Mouse (Mus musculus): ENCODE data around the gene Notch3. TPM values are rescaled to one million over a fixed set of nuclear protein-coding genes. Genes with fewer than 3 reads are reported as not detected.
A peak's percentile ranks its signal among the peaks of the same experiment; 100 is the strongest.

The Notch3 gene
- polyA plus RNA-seq, 1 experiment from 2014 or later, result 17.7 TPM

GRCm38 (mm10) chr17:32179621-32180491, 13.2 kb upstream of the Notch3 start:
- H3K4me2 ChIP-seq (ENCODE audit: low read depth, low read length), result no peak overlapping the region
- DNase-seq (ENCODE audit: low spot score), result no peak

DNA sequence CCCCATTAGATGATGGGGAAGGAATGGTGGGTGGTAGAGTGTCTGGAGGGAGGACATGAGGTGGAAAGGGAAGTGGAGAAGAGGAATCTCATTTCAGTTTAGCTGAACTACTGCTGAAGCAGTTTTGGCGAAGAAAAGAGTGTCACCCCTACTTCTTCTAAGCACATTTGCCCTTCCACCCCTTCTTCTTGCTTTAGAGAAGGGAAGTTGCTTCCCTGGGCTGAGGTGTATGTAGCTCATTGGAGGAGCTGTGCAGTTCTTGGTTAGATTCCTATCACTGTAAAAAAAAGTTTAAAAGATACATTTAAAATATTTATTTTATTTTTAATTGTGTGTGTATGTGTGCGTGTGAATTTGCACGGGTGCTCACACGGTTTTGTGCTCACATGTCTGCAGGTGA, 10.3 kb upstream of the Notch3 start:
- ATAC-seq (replicated peaks; ENCODE audit: insufficient number of reproducible peaks, low FRiP score, low TSS enrichment, low read depth), result no peak
- no peak overlapping the region for H3K27ac ChIP-seq (replicated peaks; ENCODE audit: low read depth, low read length)
- H3K4me1 ChIP-seq (ENCODE audit: control insufficient read depth, insufficient read depth, low read length), result no peaks in the 10 kb centered on the region
- no peaks in the 10 kb centered on the region for H3K27me3 ChIP-seq (ENCODE audit: control insufficient read depth, insufficient read depth, low read length)
- no peak overlapping the region for H3K4me2 ChIP-seq (ENCODE audit: low read depth, low read length)
- H3K36me3 ChIP-seq (replicated peaks; ENCODE audit: control insufficient read depth, insufficient read depth, low read depth, low read length), result no peaks in the 10 kb centered on the region
- no peaks in the 10 kb centered on the region for H3K9me3 ChIP-seq (replicated peaks; ENCODE audit: control insufficient read depth, low read length)
- no peak for DNase-seq (ENCODE audit: low spot score)
- 87% methylated on average over 4 of the region's 4 CpGs for WGBS
- H3K9ac ChIP-seq (replicated peaks; ENCODE audit: low read length), result no peak overlapping the region
- H3K4me3 ChIP-seq (ENCODE audit: low read depth, low read length), result no peak overlapping the region

More at GRCm38 (mm10) chr17:32179621-32180491, 13.2 kb upstream of the Notch3 start:
- WGBS, result 58% methylated on average over 11 of the region's 11 CpGs
- Histone ChIP-seq H3K36me3 (replicated peaks; ENCODE audit: control insufficient read depth, insufficient read depth, low read depth, low read length) (no peaks in the 10 kb centered on the region), H3K27me3 (ENCODE audit: control insufficient read depth, insufficient read depth, low read length) (no peaks in the 10 kb centered on the region), H3K4me3 (ENCODE audit: low read depth, low read length) (no peak overlapping the region), H3K4me1 (ENCODE audit: control insufficient read depth, insufficient read depth, low read length) (no peaks in the 10 kb centered on the region), H3K27ac (replicated peaks; ENCODE audit: low read depth, low read length) (no peak overlapping the region), H3K9ac (replicated peaks; ENCODE audit: low read length) (no peak overlapping the region), H3K9me3 (replicated peaks; ENCODE audit: control insufficient read depth, low read length) (no peaks in the 10 kb centered on the region)
- peak; percentile 75; the same call in 1 of the 2 replicates for ATAC-seq (replicated peaks; ENCODE audit: insufficient number of reproducible peaks, low FRiP score, low TSS enrichment, low read depth)

GRCm38 (mm10) chr17:32173166-32173565, 6.5 kb upstream of the Notch3 start:
- ATAC-seq (replicated peaks; ENCODE audit: insufficient number of reproducible peaks, low FRiP score, low TSS enrichment, low read depth) (no peak), DNase-seq (ENCODE audit: low spot score) (no peak)
- H3K27me3 ChIP-seq (ENCODE audit: control insufficient read depth, insufficient read depth, low read length), result no peaks in the 10 kb centered on the region
- no peaks in the 10 kb centered on the region for H3K4me1 ChIP-seq (ENCODE audit: control insufficient read depth, insufficient read depth, low read length)
- no peaks in the 10 kb centered on the region for H3K9me3 ChIP-seq (replicated peaks; ENCODE audit: control insufficient read depth, low read length)
- no peak overlapping the region for H3K4me3 ChIP-seq (ENCODE audit: low read depth, low read length)
- WGBS, result 64% methylated on average over 7 of the region's 7 CpGs
- no peak overlapping the region for H3K27ac ChIP-seq (replicated peaks; ENCODE audit: low read depth, low read length)
- H3K4me2 ChIP-seq (ENCODE audit: low read depth, low read length), result no peak overlapping the region
- no peaks in the 10 kb centered on the region for H3K36me3 ChIP-seq (replicated peaks; ENCODE audit: control insufficient read depth, insufficient read depth, low read depth, low read length)
- H3K9ac ChIP-seq (replicated peaks; ENCODE audit: low read length), result no peak overlapping the region

GRCm38 (mm10) chr17:32172485-32172884, 5.8 kb upstream of the Notch3 start:
- Histone ChIP-seq H3K9me3 (replicated peaks; ENCODE audit: control insufficient read depth, low read length) (no peaks in the 10 kb centered on the region), H3K36me3 (replicated peaks; ENCODE audit: control insufficient read depth, insufficient read depth, low read depth, low read length) (no peaks in the 10 kb centered on the region), H3K4me2 (ENCODE audit: low read depth, low read length) (no peak overlapping the region), H3K4me3 (ENCODE audit: low read depth, low read length) (no peak overlapping the region), H3K27ac (replicated peaks; ENCODE audit: low read depth, low read length) (no peak overlapping the region), H3K9ac (replicated peaks; ENCODE audit: low read length) (no peak overlapping the region), H3K4me1 (ENCODE audit: control insufficient read depth, insufficient read depth, low read length) (no peaks in the 10 kb centered on the region), H3K27me3 (ENCODE audit: control insufficient read depth, insufficient read depth, low read length) (no peaks in the 10 kb centered on the region)
- DNase-seq (ENCODE audit: low spot score), result no peak
- 87% methylated on average over 2 of the region's 2 CpGs for WGBS
- no peak for ATAC-seq (replicated peaks; ENCODE audit: insufficient number of reproducible peaks, low FRiP score, low TSS enrichment, low read depth)

- WGBS, result 86% methylated on average over 4 of the region's 4 CpGs
- Histone ChIP-seq H3K9ac (replicated peaks; ENCODE audit: low read length) (no peak overlapping the region), H3K4me3 (ENCODE audit: low read depth, low read length) (no peak overlapping the region), H3K9me3 (replicated peaks; ENCODE audit: control insufficient read depth, low read length) (no peaks in the 10 kb centered on the region), H3K4me1 (ENCODE audit: control insufficient read depth, insufficient read depth, low read length) (no peaks in the 10 kb centered on the region), H3K36me3 (replicated peaks; ENCODE audit: control insufficient read depth, insufficient read depth, low read depth, low read length) (no peaks in the 10 kb centered on the region), H3K4me2 (ENCODE audit: low read depth, low read length) (no peak overlapping the region), H3K27me3 (ENCODE audit: control insufficient read depth, insufficient read depth, low read length) (no peaks in the 10 kb centered on the region), H3K27ac (replicated peaks; ENCODE audit: low read depth, low read length) (no peak overlapping the region)
- no peak for ATAC-seq (replicated peaks; ENCODE audit: insufficient number of reproducible peaks, low FRiP score, low TSS enrichment, low read depth)
- DNase-seq (ENCODE audit: low spot score), result no peak
These were observed 3.0 kb upstream of the Notch3 start for GRCm38 (mm10) chr17:32169518-32170225.

- peak overlapping the region; percentile 82 for H3K4me3 ChIP-seq (ENCODE audit: low read depth, low read length)
- H3K9ac ChIP-seq (replicated peaks; ENCODE audit: low read length), result peak overlapping the region; percentile 91
- no peaks in the 10 kb centered on the region for H3K9me3 ChIP-seq (replicated peaks; ENCODE audit: control insufficient read depth, low read length)
- DNase-seq (ENCODE audit: low spot score) (peak; percentile 94), ATAC-seq (replicated peaks; ENCODE audit: insufficient number of reproducible peaks, low FRiP score, low TSS enrichment, low read depth) (peak; percentile 70)
- H3K4me1 ChIP-seq (ENCODE audit: control insufficient read depth, insufficient read depth, low read length), result peaks cover 6% of the 10 kb centered on the region; the same call in 1 of the 2 replicates
- no peaks in the 10 kb centered on the region for H3K36me3 ChIP-seq (replicated peaks; ENCODE audit: control insufficient read depth, insufficient read depth, low read depth, low read length)
- 0% methylated on average over 35 of the region's 43 CpGs for WGBS
- H3K4me2 ChIP-seq (ENCODE audit: low read depth, low read length), result peak overlapping the region; percentile 78
- H3K27me3 ChIP-seq (ENCODE audit: control insufficient read depth, insufficient read depth, low read length), result no peaks in the 10 kb centered on the region
- H3K27ac ChIP-seq (replicated peaks; ENCODE audit: low read depth, low read length), result peak overlapping the region; percentile 94
These were observed 653 bp downstream of the Notch3 start for GRCm38 (mm10) chr17:32165803-32166595.

DNA sequence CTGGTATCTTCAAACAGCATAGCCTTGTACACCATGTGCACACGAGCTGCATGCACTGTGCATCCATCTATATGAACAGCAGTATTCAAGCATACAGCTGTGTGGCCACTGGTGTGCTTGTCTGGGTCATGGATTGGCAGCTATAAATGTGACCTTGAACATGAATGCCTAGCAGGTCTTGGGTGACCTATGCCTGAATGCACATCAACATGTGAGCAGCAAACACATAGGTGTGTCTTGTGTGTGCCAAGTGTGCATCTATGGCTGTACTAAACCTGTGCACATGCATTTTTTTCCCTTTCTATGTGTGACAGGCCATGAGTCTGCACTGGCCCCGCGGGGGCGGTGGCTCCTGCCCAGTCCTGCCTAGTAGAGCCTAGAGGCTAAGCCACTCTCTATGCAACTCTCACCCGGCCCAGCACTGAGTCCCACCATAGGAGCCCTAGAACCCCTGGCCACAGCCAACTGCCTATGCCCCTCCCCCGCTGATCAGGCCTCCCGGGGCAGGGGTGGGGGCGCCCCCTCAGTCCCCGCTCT, 1.3 kb downstream of the Notch3 start:
- Histone ChIP-seq H3K4me2 (ENCODE audit: low read depth, low read length) (peak overlapping the region; percentile 78), H3K4me1 (ENCODE audit: control insufficient read depth, insufficient read depth, low read length) (peaks cover 6% of the 10 kb centered on the region; the same call in 1 of the 2 replicates), H3K9ac (replicated peaks; ENCODE audit: low read length) (peak overlapping the region; percentile 91), H3K4me3 (ENCODE audit: low read depth, low read length) (peak overlapping the region; percentile 82), H3K36me3 (replicated peaks; ENCODE audit: control insufficient read depth, insufficient read depth, low read depth, low read length) (no peaks in the 10 kb centered on the region), H3K27ac (replicated peaks; ENCODE audit: low read depth, low read length) (peak overlapping the region; percentile 94), H3K9me3 (replicated peaks; ENCODE audit: control insufficient read depth, low read length) (no peaks in the 10 kb centered on the region), H3K27me3 (ENCODE audit: control insufficient read depth, insufficient read depth, low read length) (no peaks in the 10 kb centered on the region)
- DNase-seq (ENCODE audit: low spot score) (no peak), ATAC-seq (replicated peaks; ENCODE audit: insufficient number of reproducible peaks, low FRiP score, low TSS enrichment, low read depth) (peak; percentile 85)
- 9% methylated on average over 9 of the region's 9 CpGs for WGBS
